Mouse (Mus musculus): ENCODE data around the gene Rbms1.

DNA sequence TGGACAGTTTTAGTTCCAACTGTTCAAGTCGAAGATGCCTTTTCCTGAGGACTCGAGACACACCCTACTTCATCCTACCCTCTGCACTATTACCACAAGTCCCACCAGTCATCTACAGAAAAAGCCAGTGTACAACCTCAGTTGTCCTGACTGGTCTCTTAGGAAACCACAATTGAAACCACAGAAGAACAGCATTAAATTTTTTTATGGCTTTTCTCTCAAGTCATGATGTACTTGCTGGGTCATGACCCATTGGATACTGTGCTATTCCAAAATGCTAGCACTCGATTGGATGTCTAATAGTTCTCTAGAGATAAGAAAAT lies 80.0 kb downstream of the Rbms1 start:
- TF ChIP-seq TAL1 (IDR thresholded peaks at IDR 0.05; ENCODE audit: low read length): no peak
- no peak for TF ChIP-seq GATA1 (IDR thresholded peaks at IDR 0.05; ENCODE audit: low read length)

All from erythroblast, embryonic 14.5 days (primary cell).